ENCODE assay signal across 8 mouse cellular contexts in genomic region chr4:134879410-134879981, GRCm38 (mm10). TPM values are rescaled to one million over a fixed set of nuclear protein-coding genes. Genes with fewer than 3 reads are reported as not detected.
DNase-seq lines count a peak whose midpoint lies in the region; ATAC-seq and TF ChIP-seq lines count a peak whose summit lies in the region.

No protein-coding gene starts in this region.

- 0 out of 2 replicates have a peak overlapping the region, but pooled peaks have one; percentile 28 for H3K9ac ChIP-seq in heart, embryonic 12.5 days
- H3K9ac ChIP-seq in kidney, embryonic 16.5 days (replicated peaks; ENCODE audit: low read length): peak overlapping the region; percentile 48; the same call in 1 of the 2 replicates
- H3K9ac ChIP-seq in liver, embryonic 13.5 days: no peak overlapping the region
- H3K9ac ChIP-seq in stomach, embryonic 15.5 days: no peak overlapping the region

- peak; percentile 81 to 82 for DNase-seq in B cell, adult 2 months
- peak; percentile 56 for DNase-seq in liver, embryonic 13.5 days
- peak; percentile 68 for DNase-seq in neural tube, embryonic 10.5 days (ENCODE audit: extremely low spot score, low spot score)

- no peak overlapping the region for H3K4me3 ChIP-seq in bone marrow, adult 2 months (replicated peaks; ENCODE audit: control insufficient read depth, low read depth, low read length)
- H3K4me3 ChIP-seq in embryonic fibroblast, embryonic 13.5 days (ENCODE audit: insufficient read depth, low read length): peak overlapping the region; percentile 41
- H3K4me3 ChIP-seq in heart, embryonic 12.5 days: peak overlapping the region; percentile 36
- H3K4me3 ChIP-seq in kidney, embryonic 16.5 days (ENCODE audit: low read length): peak overlapping the region; percentile 41
- peak overlapping the region; percentile 27 for H3K4me3 ChIP-seq in liver, embryonic 13.5 days (replicated peaks)
- peak overlapping the region; percentile 31 for H3K4me3 ChIP-seq in stomach, embryonic 15.5 days (replicated peaks)

- no peaks in the 10 kb centered on the region for H3K9me3 ChIP-seq in heart, embryonic 12.5 days (replicated peaks)
- no peaks in the 10 kb centered on the region for H3K9me3 ChIP-seq in kidney, embryonic 16.5 days (ENCODE audit: low read length)
- H3K9me3 ChIP-seq in liver, embryonic 13.5 days (replicated peaks): no peaks in the 10 kb centered on the region
- H3K9me3 ChIP-seq in stomach, embryonic 15.5 days: no peaks in the 10 kb centered on the region

- TF ChIP-seq CTCF in bone marrow, adult 2 months (IDR thresholded peaks at IDR 0.05; ENCODE audit: control insufficient read depth, insufficient read depth, low read length): peak; percentile 80
- peak; percentile 86 for TF ChIP-seq CTCF in embryonic fibroblast, embryonic 13.5 days (IDR thresholded peaks at IDR 0.05; ENCODE audit: borderline replicate concordance, insufficient read depth, low read length)

- H3K36me3 ChIP-seq in heart, embryonic 12.5 days: no peaks in the 10 kb centered on the region
- H3K36me3 ChIP-seq in kidney, embryonic 16.5 days (ENCODE audit: insufficient read depth, low read length): no peaks in the 10 kb centered on the region
- H3K36me3 ChIP-seq in liver, embryonic 13.5 days: peaks cover 97% of the 10 kb centered on the region
- H3K36me3 ChIP-seq in stomach, embryonic 15.5 days: no peaks in the 10 kb centered on the region

- no peaks in the 10 kb centered on the region for H3K4me1 ChIP-seq in bone marrow, adult 2 months (ENCODE audit: control insufficient read depth, insufficient read depth, low read length)
- no peaks in the 10 kb centered on the region for H3K4me1 ChIP-seq in embryonic fibroblast, embryonic 13.5 days (ENCODE audit: control insufficient read depth, insufficient read depth, low read length)
- peaks cover 4% of the 10 kb centered on the region for H3K4me1 ChIP-seq in heart, embryonic 12.5 days (replicated peaks)
- H3K4me1 ChIP-seq in kidney, embryonic 16.5 days (ENCODE audit: insufficient read depth, low read length): no peaks in the 10 kb centered on the region
- H3K4me1 ChIP-seq in liver, embryonic 13.5 days (replicated peaks): peaks cover 37% of the 10 kb centered on the region
- H3K4me1 ChIP-seq in stomach, embryonic 15.5 days: peaks cover 8% of the 10 kb centered on the region; the same call in 1 of the 2 replicates

- TF ChIP-seq POLR2A in bone marrow, adult 2 months (IDR thresholded peaks at IDR 0.05; ENCODE audit: borderline replicate concordance, control insufficient read depth, low read depth, low read length): no peak
- no peak for TF ChIP-seq POLR2A in embryonic fibroblast, embryonic 13.5 days (IDR thresholded peaks at IDR 0.05; ENCODE audit: low read depth, low read length)

- 11% methylated on average over 17 of the region's 17 CpGs for WGBS in bone marrow, adult 2 months
- WGBS in heart, embryonic 12.5 days: 4% methylated on average over 17 of the region's 17 CpGs
- WGBS in kidney, embryonic 16.5 days: 5% methylated on average over 17 of the region's 17 CpGs
- WGBS in liver, embryonic 13.5 days (ENCODE audit: insufficient replicate concordance): 11% methylated on average over 17 of the region's 17 CpGs
- 7% methylated on average over 17 of the region's 17 CpGs for WGBS in stomach, embryonic 15.5 days

- peak overlapping the region; percentile 75 for H3K4me2 ChIP-seq in heart, embryonic 12.5 days
- peak overlapping the region; percentile 62 for H3K4me2 ChIP-seq in kidney, embryonic 16.5 days (replicated peaks; ENCODE audit: low read depth, low read length)
- peak overlapping the region; percentile 53 for H3K4me2 ChIP-seq in liver, embryonic 13.5 days
- peak overlapping the region; percentile 69 for H3K4me2 ChIP-seq in stomach, embryonic 15.5 days

- H3K27me3 ChIP-seq in heart, embryonic 12.5 days (replicated peaks): peaks cover 3% of the 10 kb centered on the region; the same call in 1 of the 2 replicates
- no peaks in the 10 kb centered on the region for H3K27me3 ChIP-seq in kidney, embryonic 16.5 days (ENCODE audit: insufficient read depth, low read length)
- no peaks in the 10 kb centered on the region for H3K27me3 ChIP-seq in liver, embryonic 13.5 days
- H3K27me3 ChIP-seq in stomach, embryonic 15.5 days (replicated peaks): no peaks in the 10 kb centered on the region

- no peak overlapping the region for H3K27ac ChIP-seq in bone marrow, adult 2 months (ENCODE audit: control insufficient read depth, insufficient read depth, low read depth, low read length, poor library complexity)
- no peak overlapping the region for H3K27ac ChIP-seq in embryonic fibroblast, embryonic 13.5 days (ENCODE audit: insufficient read depth, low read length)
- H3K27ac ChIP-seq in heart, embryonic 12.5 days (ENCODE audit: poor library complexity, severe bottlenecking): no peak overlapping the region
- no peak overlapping the region for H3K27ac ChIP-seq in kidney, embryonic 16.5 days (ENCODE audit: low read length)
- peak overlapping the region; percentile 47 for H3K27ac ChIP-seq in liver, embryonic 13.5 days
- no peak overlapping the region for H3K27ac ChIP-seq in stomach, embryonic 15.5 days

- peak; percentile 43; the same call in 1 of the 2 replicates for ATAC-seq in heart, embryonic 12.5 days (ENCODE audit: insufficient number of reproducible peaks, low FRiP score)
- ATAC-seq in kidney, embryonic 16.5 days (ENCODE audit: low FRiP score, low TSS enrichment): 0 out of 2 replicates have a peak, but pooled peaks have one; percentile 35
- ATAC-seq in liver, embryonic 13.5 days (ENCODE audit: low read depth): peak; percentile 28; the same call in 1 of the 2 replicates
- ATAC-seq in stomach, embryonic 15.5 days (ENCODE audit: insufficient read depth, low FRiP score, low read depth): no peak

RNA-seq across cellular contexts. Expression of gene Rhd, which starts 15.2 kb away (rescaled TPM):
- 147 and 211 TPM in 2 replicates for polyA plus RNA-seq in bone marrow, adult 2 months (2011; ENCODE audit: insufficient read depth, insufficient read length, low replicate concordance, missing spikeins)
- polyA plus RNA-seq in embryonic fibroblast, embryonic 13.5 days (2011; ENCODE audit: insufficient read length, low read depth, missing spikeins): 0.51 and 0.72 TPM in 2 replicates
- 23.6 and 28.1 TPM in 2 replicates for polyA plus RNA-seq in heart, embryonic 12.5 days (2016; fragmentation: Nextera tagmentation; extraction: Ambion mirVana)
- 2.7 and 3.0 TPM in 2 replicates for polyA plus RNA-seq in kidney, embryonic 16.5 days (2015; fragmentation: Nextera tagmentation; extraction: Ambion mirVana)
- polyA plus RNA-seq in liver, embryonic 13.5 days (2015; fragmentation: Nextera tagmentation; extraction: Ambion mirVana): 545 and 561 TPM in 2 replicates
- polyA plus RNA-seq in stomach, embryonic 15.5 days (2015; fragmentation: Nextera tagmentation; extraction: Ambion mirVana): 18.4 and 39.4 TPM in 2 replicates

RNA-seq across cellular contexts. Expression of gene Maco1, which starts 26.4 kb away (rescaled TPM):
- polyA plus RNA-seq in bone marrow, adult 2 months (2011; ENCODE audit: insufficient read depth, insufficient read length, low replicate concordance, missing spikeins): 17.6 and 24.3 TPM in 2 replicates
- polyA plus RNA-seq in embryonic fibroblast, embryonic 13.5 days (2011; ENCODE audit: insufficient read length, low read depth, missing spikeins): 38.6 and 42.3 TPM in 2 replicates
- 30.6 and 31.4 TPM in 2 replicates for polyA plus RNA-seq in heart, embryonic 12.5 days (2016; fragmentation: Nextera tagmentation; extraction: Ambion mirVana)
- 33.1 and 38.4 TPM in 2 replicates for polyA plus RNA-seq in kidney, embryonic 16.5 days (2015; fragmentation: Nextera tagmentation; extraction: Ambion mirVana)
- 19.0 and 23.3 TPM in 2 replicates for polyA plus RNA-seq in liver, embryonic 13.5 days (2015; fragmentation: Nextera tagmentation; extraction: Ambion mirVana)
- polyA plus RNA-seq in stomach, embryonic 15.5 days (2015; fragmentation: Nextera tagmentation; extraction: Ambion mirVana): 38.2 and 41.5 TPM in 2 replicates

RNA-seq across cellular contexts. Expression of gene Tmem50a, which starts 35.3 kb away (rescaled TPM):
- polyA plus RNA-seq in bone marrow, adult 2 months (2011; ENCODE audit: insufficient read depth, insufficient read length, low replicate concordance, missing spikeins): 103 and 127 TPM in 2 replicates
- polyA plus RNA-seq in embryonic fibroblast, embryonic 13.5 days (2011; ENCODE audit: insufficient read length, low read depth, missing spikeins): 156 and 191 TPM in 2 replicates
- polyA plus RNA-seq in heart, embryonic 12.5 days (2016; fragmentation: Nextera tagmentation; extraction: Ambion mirVana): 140 and 145 TPM in 2 replicates
- polyA plus RNA-seq in kidney, embryonic 16.5 days (2015; fragmentation: Nextera tagmentation; extraction: Ambion mirVana): 177 and 178 TPM in 2 replicates
- polyA plus RNA-seq in liver, embryonic 13.5 days (2015; fragmentation: Nextera tagmentation; extraction: Ambion mirVana): 83.1 and 92.7 TPM in 2 replicates
- 167 and 170 TPM in 2 replicates for polyA plus RNA-seq in stomach, embryonic 15.5 days (2015; fragmentation: Nextera tagmentation; extraction: Ambion mirVana)

RNA-seq across cellular contexts. Expression of gene Rsrp1, which starts 43.9 kb away (rescaled TPM):
- polyA plus RNA-seq in bone marrow, adult 2 months (2011; ENCODE audit: insufficient read depth, insufficient read length, low replicate concordance, missing spikeins): 590 and 975 TPM in 2 replicates
- polyA plus RNA-seq in embryonic fibroblast, embryonic 13.5 days (2011; ENCODE audit: insufficient read length, low read depth, missing spikeins): 257 and 312 TPM in 2 replicates
- 386 and 405 TPM in 2 replicates for polyA plus RNA-seq in heart, embryonic 12.5 days (2016; fragmentation: Nextera tagmentation; extraction: Ambion mirVana)
- polyA plus RNA-seq in kidney, embryonic 16.5 days (2015; fragmentation: Nextera tagmentation; extraction: Ambion mirVana): 449 and 450 TPM in 2 replicates
- 232 and 286 TPM in 2 replicates for polyA plus RNA-seq in liver, embryonic 13.5 days (2015; fragmentation: Nextera tagmentation; extraction: Ambion mirVana)
- 500 and 512 TPM in 2 replicates for polyA plus RNA-seq in stomach, embryonic 15.5 days (2015; fragmentation: Nextera tagmentation; extraction: Ambion mirVana)

RNA-seq across cellular contexts. Expression of gene Syf2, which starts 51.2 kb away (rescaled TPM):
- polyA plus RNA-seq in bone marrow, adult 2 months (2011; ENCODE audit: insufficient read depth, insufficient read length, low replicate concordance, missing spikeins): 113 and 165 TPM in 2 replicates
- 46.6 and 48.8 TPM in 2 replicates for polyA plus RNA-seq in embryonic fibroblast, embryonic 13.5 days (2011; ENCODE audit: insufficient read length, low read depth, missing spikeins)
- polyA plus RNA-seq in heart, embryonic 12.5 days (2016; fragmentation: Nextera tagmentation; extraction: Ambion mirVana): 55.7 and 61.9 TPM in 2 replicates
- polyA plus RNA-seq in kidney, embryonic 16.5 days (2015; fragmentation: Nextera tagmentation; extraction: Ambion mirVana): 82.6 and 90.6 TPM in 2 replicates
- 61.7 and 77.5 TPM in 2 replicates for polyA plus RNA-seq in liver, embryonic 13.5 days (2015; fragmentation: Nextera tagmentation; extraction: Ambion mirVana)
- polyA plus RNA-seq in stomach, embryonic 15.5 days (2015; fragmentation: Nextera tagmentation; extraction: Ambion mirVana): 65.2 and 70.2 TPM in 2 replicates

Comparison
In these comparisons a context has a peak if more than half of its experiments do, and no peak if none do; other contexts are left out.
1. H3K9ac ChIP-seq: peak in heart, embryonic 12.5 days (single experiment) and kidney, embryonic 16.5 days (single experiment); none in liver, embryonic 13.5 days (single experiment) and stomach, embryonic 15.5 days (single experiment).
2. Peak in every context shown above with its lines, with median percentiles within 50 percentile points of each other: DNase-seq and H3K4me2 ChIP-seq.